Mouse (Mus musculus) adipocyte (in vitro differentiated cells): ENCODE results near the gene Pcdh15.

Source experiments
- DNase-seq: peaks from one replicate; pipeline ENCODE4 v3.0.0-alpha.2; 2016; ENCODE audit warnings: low spot score

Pcdh15 gene

GRCm38 (mm10) chr10:74305439-74306158, 1206.5 kb downstream of the Pcdh15 start:
- no peak for DNase-seq

GRCm38 (mm10) chr10:74307035-74307434, 1207.9 kb downstream of the Pcdh15 start:
- no peak for DNase-seq

GRCm38 (mm10) chr10:74316091-74316490, 1216.9 kb downstream of the Pcdh15 start:
- DNase-seq: no peak

DNA sequence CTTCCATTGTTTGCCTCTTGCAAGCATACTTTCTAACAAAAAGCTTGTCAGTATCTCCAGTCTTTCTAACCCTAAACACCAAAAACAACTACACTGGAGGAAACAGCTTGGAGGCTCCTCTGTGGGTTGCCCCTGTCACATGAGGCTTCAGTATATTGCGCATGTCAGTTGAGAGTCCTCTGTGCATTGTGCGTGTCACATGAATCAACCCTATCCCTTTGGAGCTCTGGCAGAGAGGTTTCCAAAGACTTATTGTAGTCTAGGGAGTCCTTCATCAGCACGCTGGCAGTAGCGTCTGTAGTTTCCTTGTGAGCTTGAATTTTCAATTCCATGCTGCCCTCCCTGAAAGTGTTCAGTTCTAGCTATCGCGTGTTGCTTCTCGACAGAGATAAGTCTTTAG, 1236.3 kb downstream of the Pcdh15 start:
- DNase-seq: no peak

DNA sequence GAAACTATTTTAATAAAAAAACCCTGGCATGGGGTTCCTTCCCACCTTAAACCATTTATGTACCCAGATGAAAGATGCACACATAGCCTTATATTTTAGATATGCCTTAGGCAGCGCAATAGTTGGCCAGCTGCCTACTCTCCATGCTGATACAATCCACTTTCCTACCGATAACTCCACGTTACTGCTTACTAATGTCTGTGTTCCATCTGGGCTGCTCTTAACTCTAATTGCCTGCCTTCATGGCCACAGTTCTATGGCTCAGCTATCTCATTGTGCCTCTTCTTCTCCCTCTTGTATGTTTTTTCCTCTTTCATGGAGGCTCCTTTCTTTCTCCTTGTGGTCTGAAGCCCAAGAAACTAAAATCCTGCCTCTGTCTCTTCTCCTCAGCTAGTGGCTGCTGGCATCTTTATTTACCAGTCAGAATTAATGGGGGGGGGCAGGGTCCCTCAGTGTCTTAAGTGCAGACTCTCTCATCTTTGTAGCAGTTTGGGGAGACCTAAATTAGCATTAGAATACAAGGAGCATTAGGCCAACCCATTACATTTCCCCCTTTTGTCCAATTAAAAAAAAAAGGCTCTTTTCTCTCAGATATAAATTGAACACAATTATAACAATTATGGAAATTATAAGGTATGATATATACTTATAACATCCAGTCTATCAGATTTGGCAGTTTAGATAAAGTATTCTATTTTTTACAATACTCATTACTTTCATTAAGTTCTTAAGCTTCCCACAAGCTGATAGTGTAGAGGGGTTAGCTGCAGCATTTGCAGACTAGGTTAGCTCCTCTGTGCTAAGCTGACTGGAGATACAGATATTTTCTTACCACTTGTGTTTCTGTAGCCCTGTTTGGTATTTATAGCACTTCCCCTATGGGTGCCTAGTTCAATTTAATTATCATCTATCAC, 1240.4 kb downstream of the Pcdh15 start:
- no peak for DNase-seq

DNA sequence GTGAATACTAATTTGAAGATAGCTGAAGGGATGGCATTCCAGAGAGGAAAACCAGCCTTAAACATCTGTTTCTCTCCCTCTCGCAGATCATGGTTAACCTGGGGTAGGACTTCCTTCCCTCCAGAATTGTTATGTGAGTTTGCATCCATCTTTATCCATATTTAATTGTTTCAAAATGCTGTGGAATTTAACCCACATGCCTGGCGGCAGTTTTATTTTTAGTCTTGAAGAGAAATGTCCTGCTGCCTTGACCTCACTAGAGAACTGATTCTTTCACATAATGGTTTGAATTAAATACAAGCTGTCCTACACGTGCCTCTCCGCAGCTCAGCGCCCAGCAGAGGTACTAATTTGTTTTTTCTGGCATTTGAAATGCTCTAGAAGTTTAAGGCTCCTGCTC, 1260.4 kb downstream of the Pcdh15 start:
- DNase-seq: no peak

DNA sequence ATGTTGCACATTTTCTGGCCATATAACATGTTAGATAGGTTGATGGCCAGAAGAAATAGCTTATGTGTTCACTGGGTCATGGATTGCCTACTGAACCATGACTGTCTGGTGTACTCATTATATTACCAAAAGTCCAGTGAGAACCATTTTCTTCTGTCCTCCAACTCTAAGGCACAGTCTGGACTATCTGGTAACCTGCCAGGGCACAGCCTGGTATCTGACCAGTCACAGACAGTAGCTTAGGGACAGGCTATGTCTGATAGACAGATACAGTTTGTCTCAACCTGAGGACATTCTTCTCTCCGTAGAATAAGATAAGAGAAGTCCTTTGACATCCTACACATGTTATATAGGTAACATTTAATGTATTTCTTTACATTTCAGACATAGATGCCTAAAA, 1279.6 kb downstream of the Pcdh15 start:
- no peak for DNase-seq

GRCm38 (mm10) chr10:74379276-74380134, 1280.4 kb downstream of the Pcdh15 start:
- no peak for DNase-seq

DNA sequence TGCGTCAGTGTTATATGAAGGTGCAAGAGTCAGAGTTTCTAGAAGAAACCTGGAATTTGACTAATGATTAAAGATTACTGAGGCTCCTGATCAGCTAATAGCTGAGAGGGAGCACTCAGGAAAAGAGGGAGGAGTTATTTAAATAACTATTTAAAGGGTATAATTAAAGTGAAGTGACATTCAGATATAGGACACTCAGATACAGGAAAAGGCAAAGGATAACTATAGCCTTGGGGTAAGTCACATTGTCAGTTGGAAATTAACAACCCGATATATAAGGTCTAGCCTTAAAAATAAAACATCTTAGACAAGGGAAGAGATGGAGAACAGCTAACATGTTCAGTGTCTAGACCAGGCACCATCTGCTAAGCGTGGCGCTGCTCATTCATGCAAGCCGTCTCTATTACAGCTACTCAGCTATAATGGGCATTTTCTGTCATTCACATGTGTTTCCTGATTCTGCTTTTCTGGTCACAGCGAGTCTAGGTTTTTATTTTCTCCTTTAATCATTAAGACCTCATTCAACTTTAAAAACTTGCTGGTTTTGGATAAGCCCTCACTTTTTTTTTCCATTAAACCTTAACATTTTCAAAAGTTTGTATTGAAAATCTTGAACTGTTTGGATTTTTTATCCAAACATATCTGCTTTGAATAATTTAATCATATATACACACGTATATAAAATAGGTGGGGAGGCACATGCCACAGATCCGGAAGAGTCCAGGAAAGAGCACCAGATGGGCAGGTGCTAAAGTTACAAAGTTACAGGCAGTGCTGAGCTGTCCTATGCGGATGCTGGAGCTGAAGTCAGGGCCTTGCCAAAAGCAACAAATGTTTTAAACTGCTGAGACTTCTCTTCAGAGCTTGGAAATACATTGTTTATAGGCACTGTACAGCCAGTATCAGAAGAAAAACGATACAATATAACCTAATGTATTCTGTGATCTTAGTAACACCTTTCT, 1288.7 kb downstream of the Pcdh15 start:
- no peak for DNase-seq

- DNase-seq: no peak
Observed at GRCm38 (mm10) chr10:74403111-74403510, 1304.0 kb downstream of the Pcdh15 start.

DNA sequence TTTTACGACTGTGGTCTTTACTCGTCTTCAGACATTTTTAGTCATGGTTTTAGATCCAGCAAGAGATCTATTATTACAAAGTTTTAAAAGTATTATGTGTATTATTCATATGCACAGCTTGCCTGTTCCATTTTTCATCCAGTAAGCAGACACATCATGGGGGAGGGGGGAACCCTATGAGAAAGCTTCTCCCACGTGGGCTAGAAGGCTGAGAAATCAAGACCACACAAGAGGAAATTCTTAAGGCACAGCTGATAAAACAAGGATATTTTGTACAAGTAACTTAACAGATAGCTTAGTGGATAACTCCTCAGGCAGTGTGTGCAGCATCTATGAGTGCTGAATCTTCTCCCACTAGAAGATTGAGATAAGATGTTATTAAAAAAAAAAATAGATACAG, 1314.9 kb downstream of the Pcdh15 start:
- DNase-seq: no peak

- no peak for DNase-seq
Observed at GRCm38 (mm10) chr10:74414945-74415344, 1315.8 kb downstream of the Pcdh15 start.

- no peak for DNase-seq
Observed at GRCm38 (mm10) chr10:74415359-74415758, 1316.2 kb downstream of the Pcdh15 start.

DNA sequence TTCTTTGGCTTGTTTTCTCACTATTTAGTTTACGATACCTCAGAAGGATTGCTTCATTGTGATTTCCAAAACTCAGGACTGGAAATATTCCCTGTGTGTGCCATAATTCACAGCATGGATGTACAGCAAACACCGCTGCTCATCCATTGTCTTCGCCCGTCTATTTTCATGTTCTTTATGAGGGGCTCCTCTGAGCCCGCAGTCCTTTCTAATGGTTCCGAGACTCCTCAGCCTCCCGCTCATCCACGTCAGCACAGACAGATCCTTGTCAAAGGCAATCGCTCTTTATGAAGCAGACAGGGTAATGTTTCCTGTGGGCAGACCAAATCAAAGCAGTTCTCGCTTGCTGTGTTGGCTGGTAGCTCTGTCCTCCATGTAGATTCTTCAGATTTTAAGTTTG, 1316.8 kb downstream of the Pcdh15 start:
- no peak for DNase-seq

GRCm38 (mm10) chr10:74450069-74450468, 1350.9 kb downstream of the Pcdh15 start:
- no peak for DNase-seq

- DNase-seq: peak; percentile 34
Observed at GRCm38 (mm10) chr10:74463972-74464371, 1364.8 kb downstream of the Pcdh15 start.

DNA sequence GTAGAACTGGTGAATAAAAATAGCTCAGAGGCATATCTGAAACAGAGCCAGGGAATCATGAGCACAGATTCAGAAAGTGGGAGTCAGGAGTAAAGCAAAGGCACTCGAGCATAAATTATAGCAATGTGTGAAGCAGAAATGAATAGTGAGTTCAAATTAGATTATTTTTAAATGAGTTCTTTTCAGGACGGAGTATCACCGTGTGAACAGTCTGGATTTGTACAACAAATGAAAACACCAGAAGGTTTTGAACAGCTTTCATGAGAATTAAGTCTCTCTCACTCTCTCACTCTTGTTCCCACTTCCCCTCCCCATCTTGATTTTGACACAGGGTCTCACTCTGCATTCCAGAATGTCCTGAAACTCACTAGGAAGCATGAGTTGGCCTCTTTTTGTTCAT, 1381.6 kb downstream of the Pcdh15 start:
- DNase-seq: no peak

DNA sequence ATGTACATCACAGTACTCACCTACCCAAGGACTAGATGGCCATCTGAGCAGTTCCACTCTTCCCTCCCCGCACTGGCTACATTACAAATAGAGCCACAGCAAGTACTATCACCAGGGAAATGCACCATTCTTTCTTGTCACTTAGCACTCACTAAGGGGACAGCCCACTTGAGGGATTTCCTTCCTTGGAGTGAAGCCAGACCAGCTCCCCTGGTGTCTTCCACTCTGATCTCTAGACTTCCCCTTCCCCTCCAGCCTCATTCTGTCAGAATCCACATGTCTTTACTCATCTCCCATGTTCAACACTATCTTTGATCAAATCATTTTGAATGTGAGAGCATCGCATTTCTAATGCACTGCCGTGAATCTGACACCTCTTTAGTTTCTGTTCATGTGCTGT, 1413.2 kb downstream of the Pcdh15 start:
- no peak for DNase-seq

- no peak for DNase-seq
Observed at GRCm38 (mm10) chr10:74513743-74514142, 1414.6 kb downstream of the Pcdh15 start.

GRCm38 (mm10) chr10:74538371-74538770, 1439.2 kb downstream of the Pcdh15 start:
- no peak for DNase-seq

DNA sequence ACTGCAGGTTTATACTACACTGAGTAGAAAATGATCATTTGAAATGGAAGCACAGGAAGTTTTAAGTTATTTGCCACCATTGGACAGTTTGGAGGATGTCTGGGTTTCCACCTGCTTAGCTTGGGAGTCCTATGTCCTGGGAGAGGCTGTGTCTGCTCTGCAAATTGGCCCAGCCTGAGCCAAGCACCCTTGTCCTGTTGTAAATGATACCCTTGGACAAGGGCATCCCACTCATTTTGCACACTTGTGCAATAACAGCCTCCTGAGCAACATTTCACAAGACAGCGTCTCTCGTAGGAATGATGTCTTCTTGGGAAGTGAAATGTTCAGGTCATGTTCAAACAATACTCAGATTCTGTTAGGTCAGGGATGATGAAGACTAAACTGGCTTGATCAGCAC, 1456.2 kb downstream of the Pcdh15 start:
- no peak for DNase-seq
